Mouse (Mus musculus) right cerebral cortex, postnatal 14 days (tissue): ENCODE data around the gene Tmeff2.

Experiments
- DNase-seq: peaks from one replicate; pipeline ENCODE4 v3.0.0; 2022

Tmeff2 gene

DNA sequence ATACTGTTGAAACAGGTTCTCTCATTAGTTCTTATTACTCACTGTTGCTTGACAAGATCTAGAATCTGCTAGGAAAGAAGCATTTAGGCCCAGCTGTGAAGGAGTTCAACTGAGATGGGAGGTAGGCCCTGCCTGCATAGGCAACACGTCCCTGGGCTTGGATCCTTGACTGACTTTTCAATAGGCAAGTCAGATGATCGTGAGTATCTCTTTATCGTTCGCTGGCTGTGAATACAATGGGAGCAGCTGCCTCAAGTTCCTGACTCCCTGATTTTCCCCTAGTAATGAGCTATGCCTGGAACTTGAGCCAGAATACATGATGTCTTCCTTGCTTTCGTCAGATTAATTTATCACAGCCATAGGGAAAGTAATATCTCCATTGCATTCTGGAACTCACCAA is 214.3 kb downstream of the Tmeff2 start:
- no peak for DNase-seq

DNA sequence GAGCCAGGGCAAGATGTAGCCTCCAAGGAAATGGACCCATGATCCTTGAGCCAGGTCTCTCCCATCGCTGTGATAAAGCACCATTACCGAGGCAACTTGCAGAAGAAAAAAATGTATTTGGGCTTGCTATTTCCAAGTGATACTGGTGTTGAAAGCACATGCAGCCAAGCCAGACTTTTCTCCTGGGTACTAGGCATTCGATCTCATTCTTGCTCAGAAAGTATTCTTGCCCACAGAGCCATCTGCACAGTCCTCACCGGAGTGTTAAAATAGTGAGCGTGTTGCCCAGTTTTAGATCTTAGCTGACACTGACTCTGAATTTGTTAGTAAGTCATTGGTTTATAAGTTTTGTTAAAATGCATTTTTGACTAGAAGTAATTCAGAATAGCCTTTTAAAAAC is 215.3 kb downstream of the Tmeff2 start:
- no peak for DNase-seq

DNA sequence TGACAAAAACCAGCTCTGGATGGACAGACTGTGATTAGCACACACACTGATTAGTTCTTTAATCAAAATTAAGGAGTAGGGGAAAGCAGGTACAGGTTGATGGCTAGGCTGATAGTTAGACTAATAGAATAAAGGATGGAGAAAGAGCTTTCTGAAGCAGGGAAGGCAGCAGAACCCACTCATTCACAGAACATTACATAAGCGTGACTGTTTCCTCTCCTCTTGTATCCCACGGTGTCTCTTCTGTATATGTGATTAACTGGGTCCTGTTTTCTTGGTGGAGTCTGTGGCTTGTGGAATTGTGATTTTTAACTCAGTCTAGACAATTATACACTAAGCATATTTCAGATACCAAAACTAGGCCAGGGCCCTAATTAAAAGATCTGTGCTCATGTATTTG is 217.4 kb downstream of the Tmeff2 start:
- no peak for DNase-seq

DNA sequence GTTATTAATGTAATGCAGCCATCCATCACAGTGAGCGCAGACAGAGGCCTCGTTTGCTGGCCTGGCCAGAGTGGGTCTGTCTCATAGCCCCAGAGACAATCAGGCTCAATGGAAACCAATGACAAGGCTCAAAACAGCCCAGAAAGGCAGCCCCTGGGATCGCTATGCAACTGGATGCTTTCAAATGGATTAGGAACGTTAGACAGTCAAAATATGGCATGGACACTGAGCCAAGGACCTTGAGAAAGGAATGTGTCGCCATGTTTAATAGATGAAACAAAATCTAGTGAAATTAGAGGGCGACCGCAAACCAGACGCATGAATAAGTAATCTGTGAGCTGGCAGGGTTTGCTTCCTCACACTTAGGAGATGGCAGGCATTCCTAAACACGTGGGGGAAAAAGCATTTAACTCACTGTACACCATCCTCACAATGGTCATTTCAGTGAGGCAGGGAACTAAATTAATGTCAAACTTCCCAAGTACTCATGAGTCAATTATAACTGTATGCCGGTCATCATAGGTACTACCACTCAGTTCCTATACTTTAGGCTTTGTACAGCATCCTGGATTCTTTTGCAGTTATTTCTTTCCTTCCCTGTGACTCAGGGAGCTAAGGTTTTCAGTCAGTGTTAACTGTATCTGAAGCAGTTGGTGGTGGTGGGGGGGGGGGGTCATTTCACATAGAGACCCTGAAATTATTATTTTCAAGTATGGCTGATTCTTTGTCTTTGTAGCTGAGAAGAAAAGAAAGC is 225.4 kb downstream of the Tmeff2 start:
- no peak for DNase-seq

DNA sequence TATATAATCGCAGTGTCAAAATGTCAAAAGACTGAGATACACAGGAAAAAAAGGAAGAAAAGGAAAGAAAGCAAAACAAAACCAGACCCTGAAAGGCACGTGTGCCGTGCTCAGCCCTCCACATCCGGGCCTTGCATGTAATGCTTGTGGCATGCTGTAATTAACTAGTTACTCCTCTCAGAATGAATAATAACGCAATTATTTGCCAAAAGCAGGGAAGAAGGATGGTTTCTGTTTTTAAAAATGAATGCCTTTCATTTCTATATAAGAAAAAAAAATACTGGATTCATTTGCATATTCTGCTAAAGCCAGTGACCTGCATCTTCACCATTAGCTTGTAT is 225.9 kb downstream of the Tmeff2 start:
- DNase-seq, result no peak

DNA sequence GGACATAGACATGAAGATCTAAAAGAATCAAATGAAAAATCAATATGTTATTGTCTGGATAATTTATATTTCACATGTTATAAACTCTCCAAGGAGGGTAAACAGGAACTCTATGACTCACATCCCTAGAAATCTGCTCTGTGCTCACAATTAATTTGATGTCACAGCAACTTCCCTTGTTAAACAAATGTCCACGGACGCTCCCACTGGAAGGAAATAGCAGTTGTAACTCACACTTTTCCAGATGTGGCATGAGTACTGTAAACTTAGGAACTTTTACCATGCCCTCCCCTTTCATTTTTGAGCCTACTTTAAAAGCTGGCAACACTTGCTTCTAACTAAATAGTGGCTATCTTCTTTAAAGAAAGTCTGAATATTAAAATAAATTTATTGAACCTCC is 236.3 kb downstream of the Tmeff2 start:
- DNase-seq, result no peak

DNA sequence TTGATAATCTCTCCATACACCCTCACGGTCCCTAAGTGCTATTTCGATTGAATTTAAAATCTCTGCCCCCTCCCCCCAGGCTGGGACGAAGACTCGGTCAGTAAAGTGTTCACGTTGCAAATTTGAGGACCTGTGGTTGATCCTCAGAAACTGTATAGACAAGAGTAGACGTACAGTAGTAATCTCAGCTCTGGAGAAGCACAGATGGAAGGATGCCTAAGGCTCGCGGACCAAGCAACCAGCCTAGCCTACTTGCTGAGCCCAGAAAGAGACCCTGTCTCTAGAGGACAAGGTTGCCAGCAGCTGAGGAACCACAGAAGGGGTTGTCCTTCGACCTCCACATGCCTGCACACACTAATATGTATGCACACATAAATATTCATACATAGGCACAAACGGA is 239.2 kb downstream of the Tmeff2 start:
- no peak for DNase-seq

DNA sequence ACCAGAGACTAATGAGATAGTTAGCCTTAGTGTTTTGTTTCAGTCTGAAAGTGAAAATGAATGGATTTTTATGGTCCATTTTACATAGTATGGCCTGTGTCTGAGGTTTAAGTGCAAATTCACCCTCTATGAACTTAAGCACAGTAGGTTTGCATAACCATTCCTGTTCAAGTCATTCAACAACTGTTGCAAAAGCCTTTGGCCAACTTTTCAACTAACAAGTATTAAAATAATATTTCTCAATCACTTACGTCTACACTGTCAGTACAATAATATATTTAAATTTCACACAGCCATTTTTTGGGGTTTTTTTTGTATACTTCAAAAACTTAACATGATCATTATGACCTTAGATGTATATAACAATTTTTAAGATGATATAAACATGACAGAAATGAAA is 240.9 kb downstream of the Tmeff2 start:
- DNase-seq, result no peak

DNA sequence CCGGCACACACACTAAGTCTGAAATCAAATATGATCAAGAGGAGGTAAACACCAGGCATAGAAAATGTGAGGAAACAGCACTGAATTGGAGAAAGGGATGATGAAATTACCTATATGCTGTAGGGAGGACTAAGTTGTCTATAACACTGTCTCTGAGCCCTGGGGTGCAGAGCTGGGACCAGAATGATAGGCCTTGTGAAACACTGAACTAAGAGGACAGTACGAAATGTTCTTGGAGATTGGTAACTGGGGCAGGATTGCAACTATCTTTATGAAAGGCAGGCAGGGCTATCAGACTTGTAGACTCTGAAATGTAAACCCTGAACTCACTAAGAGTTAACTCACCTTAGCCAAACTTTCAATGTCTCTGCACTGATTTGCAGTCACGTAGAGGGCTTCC is 242.3 kb downstream of the Tmeff2 start:
- DNase-seq, result no peak

DNA sequence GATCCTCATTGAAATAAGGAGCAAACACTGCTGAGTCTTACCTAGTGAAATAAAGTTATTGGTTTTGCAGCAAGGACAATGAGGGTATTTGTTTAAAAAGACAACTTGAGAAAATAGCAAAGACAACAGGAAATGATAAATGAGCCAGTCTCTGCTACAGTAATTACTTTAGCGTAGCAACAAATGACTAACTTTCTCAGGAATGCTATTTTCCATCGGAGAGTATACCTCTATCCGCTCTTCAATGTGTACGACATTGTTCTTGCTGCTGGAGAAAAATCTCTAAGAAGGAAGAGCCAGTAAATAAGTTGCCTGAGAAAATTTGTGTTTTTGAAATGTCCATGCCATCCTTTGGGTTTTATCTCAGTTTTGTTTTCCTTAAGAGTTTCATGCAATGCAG is 245.2 kb downstream of the Tmeff2 start:
- no peak for DNase-seq

DNA sequence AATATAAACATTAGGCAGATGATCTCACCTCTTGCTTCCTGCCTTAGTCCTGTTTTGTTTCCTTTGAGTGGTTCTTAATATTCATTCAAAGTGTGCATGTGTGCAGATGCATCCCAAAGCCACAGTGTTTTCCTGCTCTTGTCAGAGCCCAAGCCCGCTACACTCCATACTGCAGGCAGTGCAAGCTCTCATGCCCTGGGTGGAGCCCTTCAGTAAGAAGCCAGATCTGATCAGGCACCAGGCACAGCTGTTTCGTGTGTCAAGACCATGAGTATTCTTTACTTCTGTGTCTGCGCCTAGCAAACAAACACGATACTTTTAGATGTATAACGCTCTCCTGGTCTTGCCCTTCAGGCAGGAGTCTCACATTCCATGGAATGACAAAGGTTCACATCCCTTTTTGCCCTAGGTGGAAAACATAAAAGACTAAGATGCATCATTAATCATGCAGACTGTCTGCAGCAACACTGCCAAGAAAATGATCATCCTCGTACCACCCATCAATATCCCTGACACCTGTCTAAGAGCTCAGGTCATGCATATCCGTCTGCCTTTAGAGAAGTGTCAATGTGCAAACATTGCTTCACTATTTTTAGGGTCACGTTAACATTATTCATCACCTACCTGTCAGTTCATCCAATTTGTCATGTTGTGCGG is 248.2 kb downstream of the Tmeff2 start:
- no peak for DNase-seq

DNA sequence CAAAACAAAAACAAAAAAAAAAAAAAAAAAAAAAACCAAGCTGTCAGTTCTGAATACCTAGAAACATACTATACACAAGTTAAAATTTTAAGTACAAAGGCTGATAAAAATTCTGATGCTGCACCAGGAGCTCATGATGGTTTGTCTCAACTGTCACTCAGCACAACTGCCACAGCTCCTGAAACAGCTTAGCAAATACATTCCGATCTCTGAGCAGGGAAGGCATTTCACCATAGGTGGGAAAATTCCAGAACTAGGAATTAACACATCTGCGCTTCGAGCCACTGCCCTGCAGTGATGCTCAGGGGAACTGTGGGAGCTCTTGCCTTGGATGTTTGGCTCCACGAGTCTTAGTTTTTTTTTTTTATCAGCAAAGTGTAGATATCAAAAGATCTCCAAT is 249.0 kb downstream of the Tmeff2 start:
- no peak for DNase-seq

DNA sequence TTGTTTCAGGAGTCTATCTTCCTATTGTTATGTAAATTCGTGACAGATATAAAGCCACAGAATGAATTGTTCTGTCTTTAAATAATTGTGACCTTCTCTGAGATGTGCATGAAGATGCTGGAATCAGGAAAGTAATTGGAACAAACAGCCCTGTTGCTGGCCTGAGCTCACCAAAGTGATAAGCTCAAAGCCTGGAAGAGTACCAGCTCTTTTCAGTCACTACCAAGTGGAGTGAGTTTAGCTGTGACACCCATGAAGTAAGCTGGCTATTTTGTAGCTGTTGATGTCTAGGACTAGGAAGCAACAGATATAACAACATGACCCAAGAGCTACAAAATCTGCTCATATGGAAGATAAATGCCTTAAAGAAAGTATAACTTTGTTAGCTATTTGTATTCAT is 249.4 kb downstream of the Tmeff2 start:
- DNase-seq, result no peak

DNA sequence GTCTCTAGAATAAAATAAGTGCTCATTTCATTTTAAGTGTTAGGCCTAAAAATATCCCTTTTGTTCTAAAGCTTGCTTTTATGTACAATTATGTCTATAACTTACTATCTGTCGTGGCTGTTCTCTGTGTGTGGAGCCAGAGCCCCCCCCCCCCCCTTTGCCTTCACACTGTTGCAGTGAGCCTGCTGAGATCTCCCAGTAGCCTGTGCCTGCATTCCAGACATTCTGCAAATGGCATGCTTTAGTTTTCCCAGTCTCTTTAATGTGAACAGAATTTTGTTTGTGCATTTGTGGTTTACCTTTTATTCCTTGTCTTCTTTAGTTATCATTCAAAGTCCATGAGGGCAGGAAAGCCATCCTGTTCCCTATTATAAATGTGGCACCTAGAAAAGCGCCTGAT is 251.6 kb downstream of the Tmeff2 start:
- no peak for DNase-seq

DNA sequence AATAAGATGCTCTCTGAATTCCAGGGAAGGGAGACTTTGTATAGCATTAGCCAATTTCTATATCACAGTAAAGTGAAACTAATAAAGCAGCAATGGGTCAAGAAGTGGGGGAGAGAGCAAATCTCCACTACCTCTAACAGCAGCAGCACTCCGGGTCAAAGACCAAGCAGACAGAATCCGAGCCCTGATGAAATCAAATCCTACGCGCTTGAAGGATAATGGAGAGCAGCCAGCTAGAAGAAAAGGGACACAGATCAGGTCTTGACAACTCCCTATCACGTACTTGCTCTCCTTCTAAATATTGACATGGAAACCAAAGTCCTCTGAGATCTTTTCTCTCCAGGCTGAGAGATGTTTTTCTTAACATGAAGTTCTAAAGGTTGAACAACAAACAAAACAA is 252.4 kb downstream of the Tmeff2 start:
- DNase-seq, result no peak

DNA sequence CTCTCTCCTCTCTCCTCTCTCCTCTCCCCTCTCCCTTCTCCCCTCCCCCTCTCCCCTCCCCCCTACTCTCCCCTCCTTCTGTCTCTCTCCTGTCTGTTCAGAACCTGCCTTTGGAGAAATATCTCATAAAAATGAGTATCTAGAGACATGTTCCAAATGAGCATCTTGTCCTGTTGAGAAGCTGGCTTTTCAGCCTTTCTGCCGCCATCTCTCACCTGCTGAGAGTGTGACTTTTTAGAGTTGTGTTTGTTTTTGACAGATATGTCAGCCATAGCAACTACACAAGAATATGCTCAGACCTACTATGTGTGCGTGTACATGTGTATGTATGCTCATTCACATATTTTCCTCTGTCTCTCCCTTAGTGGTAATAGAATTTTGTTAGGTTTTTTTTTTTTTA is 283.8 kb downstream of the Tmeff2 start:
- DNase-seq, result no peak

DNA sequence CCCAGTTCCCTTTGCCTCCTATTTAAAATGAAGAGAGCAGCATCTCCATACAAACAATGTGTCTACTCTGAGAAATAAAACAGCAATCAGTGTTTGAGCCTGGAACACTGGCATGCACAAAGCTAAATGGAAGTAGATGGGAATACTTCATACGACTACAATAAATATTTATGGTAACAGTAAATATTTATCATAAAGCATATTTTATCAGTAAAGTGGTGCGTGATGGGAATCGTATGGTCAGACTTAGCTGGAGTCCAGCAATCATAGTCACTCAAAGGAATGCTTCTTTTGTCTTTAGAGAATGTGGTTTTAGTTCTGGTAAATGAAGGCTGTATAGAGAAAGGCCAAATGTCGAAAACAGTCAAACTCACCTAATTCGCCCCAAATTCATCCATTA is 288.6 kb downstream of the Tmeff2 start:
- no peak for DNase-seq

DNA sequence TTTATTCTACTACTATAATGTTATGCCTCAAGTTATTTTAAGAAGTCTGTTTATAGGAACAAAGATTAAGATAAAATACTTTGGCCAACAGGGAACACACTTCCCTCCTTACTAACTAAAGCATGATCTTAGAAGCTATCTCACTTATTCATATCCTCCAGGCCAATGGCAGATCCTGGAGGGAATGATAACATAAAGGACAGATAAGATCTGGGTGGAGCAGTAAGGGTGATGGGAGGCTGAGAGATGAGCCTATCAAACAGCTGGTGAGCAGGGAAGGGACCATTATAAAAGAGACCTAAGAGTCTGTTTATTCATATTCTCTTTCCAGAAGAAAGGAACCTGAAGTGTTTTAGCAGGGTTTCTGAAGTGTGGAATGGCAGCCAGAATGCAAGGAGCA is 290.8 kb downstream of the Tmeff2 start:
- DNase-seq, result no peak

DNA sequence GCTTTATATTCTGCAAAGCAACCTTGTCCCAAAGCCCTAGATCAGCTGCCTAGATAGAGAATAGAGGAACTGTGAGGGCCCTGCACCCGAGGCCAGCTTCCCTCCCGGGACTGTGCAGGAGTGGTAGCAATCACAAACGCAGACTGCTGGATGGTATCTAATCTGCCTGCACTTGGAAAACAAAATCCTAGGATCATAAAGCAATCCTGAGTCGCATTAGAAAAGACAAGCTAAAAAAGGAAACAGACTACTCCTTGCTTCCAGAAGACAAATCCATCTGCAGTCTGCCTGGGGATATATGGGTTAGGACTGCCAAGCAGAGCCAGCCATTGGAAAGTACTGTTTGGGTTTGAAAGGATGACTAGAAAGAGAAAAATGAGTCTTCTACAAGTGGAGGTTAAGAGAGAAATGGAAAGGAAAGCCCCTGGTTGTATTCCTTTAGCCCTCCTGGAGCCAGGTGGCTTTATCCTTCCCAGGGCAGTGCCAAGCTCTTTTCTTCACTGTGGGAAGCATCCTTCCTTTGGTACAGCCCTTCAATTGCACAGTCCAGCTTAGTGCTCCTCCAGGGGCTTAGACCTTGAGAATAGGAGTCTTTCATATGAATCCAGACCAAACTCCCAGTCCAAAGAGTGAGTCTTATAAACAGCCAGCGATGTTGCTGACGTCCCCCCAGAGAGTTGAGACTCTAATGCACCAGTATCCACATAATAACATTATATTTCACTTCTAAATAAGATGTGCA is 291.6 kb downstream of the Tmeff2 start:
- DNase-seq, result no peak

DNA sequence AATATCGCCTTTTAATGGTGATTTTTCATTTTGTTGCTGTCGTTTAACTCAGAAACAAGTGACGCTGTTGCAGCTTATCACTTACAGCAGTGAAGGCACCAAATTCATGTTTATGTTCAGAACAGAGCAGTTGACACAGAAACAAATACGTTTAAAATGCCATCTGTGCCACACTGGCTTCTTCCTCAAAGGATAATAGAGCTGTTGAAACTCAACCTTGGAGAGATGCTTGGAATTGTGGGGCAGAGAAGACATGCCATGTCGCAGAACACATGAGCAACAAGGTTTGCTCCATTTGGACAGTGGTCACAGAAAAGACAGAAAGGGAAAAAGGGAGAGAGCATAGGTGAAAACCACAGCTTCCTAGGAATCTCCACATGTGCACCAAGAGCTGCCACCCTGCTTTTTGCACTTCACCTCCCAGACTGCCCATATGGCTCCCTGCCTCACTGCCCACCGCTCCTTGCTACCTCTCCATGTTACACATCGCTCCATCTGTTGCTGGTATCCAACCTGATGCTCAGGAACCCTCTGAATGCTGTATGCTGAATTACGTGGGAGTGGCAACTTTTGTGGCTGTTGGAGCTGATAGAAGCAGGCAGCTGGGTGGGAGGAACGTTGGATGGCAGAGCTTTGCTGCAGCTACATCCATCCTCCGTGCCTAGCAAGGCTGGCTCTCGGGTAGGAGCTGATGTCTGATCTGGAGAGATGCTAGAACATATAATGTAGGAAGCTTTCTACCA is 298.8 kb downstream of the Tmeff2 start:
- DNase-seq, result peak; percentile 46

DNA sequence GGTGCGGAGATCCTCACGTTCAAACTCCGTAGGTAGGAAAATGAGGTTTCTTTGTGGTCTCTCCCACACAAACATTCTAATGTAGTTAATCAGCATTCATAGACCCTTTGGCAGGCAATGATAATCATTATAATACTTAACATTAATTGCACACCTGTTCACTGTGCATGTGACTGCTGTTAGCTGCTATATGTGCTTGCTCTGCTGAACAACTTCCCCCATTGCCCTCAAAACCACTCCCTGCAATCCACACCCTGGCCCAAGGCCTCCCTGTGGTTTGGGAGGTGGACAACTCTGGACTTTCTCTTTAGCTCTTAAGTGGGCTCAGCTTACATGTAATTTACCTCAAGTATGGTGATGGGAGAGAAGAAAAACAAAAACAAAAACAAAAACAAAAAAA is 299.5 kb downstream of the Tmeff2 start:
- DNase-seq, result no peak

DNA sequence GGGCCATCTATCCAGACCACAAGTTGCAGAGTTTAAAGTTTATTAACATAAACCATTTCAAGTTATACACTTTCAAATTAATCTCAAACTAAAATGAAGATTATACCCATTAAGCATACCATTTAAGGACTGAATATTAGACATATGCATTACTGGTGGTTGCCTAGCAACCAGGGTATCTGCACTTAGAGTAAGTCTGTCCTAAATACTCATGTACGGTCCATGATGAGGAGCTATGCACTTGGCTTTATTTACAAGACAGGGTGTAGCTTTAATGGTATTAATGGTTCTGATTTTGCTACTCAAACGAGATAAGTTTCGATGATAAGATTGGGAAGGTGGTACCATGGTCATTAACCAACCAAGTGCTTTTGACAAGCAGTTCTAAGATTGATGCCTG is 315.2 kb downstream of the Tmeff2 start:
- no peak for DNase-seq

DNA sequence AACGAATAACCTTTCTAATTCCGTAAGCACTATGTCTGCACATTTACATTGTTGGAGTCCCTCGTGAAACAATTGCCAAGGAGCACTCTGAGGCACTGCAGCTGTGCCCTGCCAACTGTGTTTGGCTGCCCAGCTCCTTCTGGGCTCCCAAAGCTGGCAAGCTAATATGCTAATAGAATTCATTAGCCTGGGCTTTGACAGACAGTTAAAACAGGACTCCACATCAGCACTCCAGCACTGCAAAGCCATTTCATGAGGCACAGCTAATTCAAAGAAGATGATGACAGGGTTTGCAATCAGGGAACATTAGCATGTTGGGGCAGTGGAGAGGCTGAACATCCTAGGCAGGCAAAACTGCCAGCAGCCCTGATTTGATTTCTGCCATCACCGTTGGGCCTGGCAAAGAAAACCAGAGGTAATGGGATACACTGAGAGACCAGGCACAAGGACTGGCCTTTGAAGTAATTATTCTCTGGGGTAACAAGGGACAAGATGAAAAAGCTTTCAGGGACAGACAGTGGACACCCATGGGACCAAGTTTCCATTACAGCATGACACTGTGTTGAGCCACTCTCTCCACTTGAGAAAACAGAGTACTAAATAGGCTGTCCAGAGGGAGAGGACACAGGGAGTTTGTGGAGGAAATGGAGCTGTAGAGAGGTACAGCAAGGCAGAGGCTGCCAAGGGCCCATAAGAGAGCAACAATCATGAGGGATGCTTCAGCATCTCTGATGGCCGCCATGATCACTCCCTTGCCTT is 316.0 kb downstream of the Tmeff2 start:
- DNase-seq, result no peak
